Mouse (Mus musculus) gastrocnemius, adult 2 months (tissue): Measurements from ENCODE around the gene Hccs. TPM values are rescaled to one million over a fixed set of nuclear protein-coding genes. Genes with fewer than 3 reads are reported as not detected.

Experiments
- DNase-seq: peaks from one replicate; pipeline ENCODE4 v3.0.0; 2022
- H3K27ac ChIP-seq: fragments of 200-600 bp; 2 replicates; pipeline ENCODE4 v1.8.1; 2022; ENCODE audit warnings: mild to moderate bottlenecking
- H3K4me3 ChIP-seq: fragments of 200-600 bp; 2 replicates; pipeline ENCODE4 v1.8.1; 2022; ENCODE audit warnings: mild to moderate bottlenecking, moderate library complexity
- CTCF ChIP-seq: fragments of 200-600 bp; IDR thresholded peaks from 2 replicates; pipeline ENCODE4 v1.8.1; 2022; ENCODE audit warnings: antibody characterized with exemption, mild to moderate bottlenecking, moderate library complexity
- intact Hi-C: fragments of 180-260 bp; cut with DNase I; formaldehyde crosslinking; loops from one replicate; pipeline ENCODE4 v1.15.1; 2025
- total RNA-seq, 2 experiments: library from RNA; stranded (reverse); gene quantifications; 2 replicates each; pipeline ENCODE4 v1.2.3; 2021

Hccs gene
- total RNA-seq, 2 experiments from 2014 or later, result 21.7 to 44.6 TPM

GRCm38 (mm10) chrX:169299579-169299978 is 20.6 kb downstream of the Hccs start:
- no peak for DNase-seq
- Histone ChIP-seq H3K4me3 (no peak overlapping the region), H3K27ac (no peak overlapping the region)
- intact Hi-C loops, result no loop called here
- peak; percentile 51 for TF ChIP-seq CTCF

GRCm38 (mm10) chrX:169263433-169264172 is 56.6 kb downstream of the Hccs start:
- Histone ChIP-seq H3K27ac (no peak overlapping the region), H3K4me3 (no peak overlapping the region)
- no peak for TF ChIP-seq CTCF
- DNase-seq, result no peak
- intact Hi-C loops, result no loop called here

- intact Hi-C loops, result no loop called here
- Histone ChIP-seq H3K27ac (peak overlapping the region; percentile 46), H3K4me3 (no peak overlapping the region)
- no peak for DNase-seq
- TF ChIP-seq CTCF, result no peak
These were observed 58.0 kb downstream of the Hccs start for GRCm38 (mm10) chrX:169262212-169262611.

- no peak for TF ChIP-seq CTCF
- DNase-seq, result no peak
- intact Hi-C loops, result no loop called here
- Histone ChIP-seq H3K27ac (no peak overlapping the region), H3K4me3 (no peak overlapping the region)
These were observed 59.1 kb downstream of the Hccs start for GRCm38 (mm10) chrX:169261034-169261433.

- intact Hi-C loops, result no loop called here
- no peak overlapping the region for H3K4me3 ChIP-seq
- no peak for TF ChIP-seq CTCF
- no peak for DNase-seq
- no peak overlapping the region for H3K27ac ChIP-seq
These were observed 63.4 kb downstream of the Hccs start for GRCm38 (mm10) chrX:169256741-169257140.

- no peak for DNase-seq
- no peak overlapping the region for H3K27ac ChIP-seq
- no peak for TF ChIP-seq CTCF
- no peak overlapping the region for H3K4me3 ChIP-seq
- intact Hi-C loops, result no loop called here
These were observed 64.3 kb downstream of the Hccs start for GRCm38 (mm10) chrX:169255915-169256314.

- Histone ChIP-seq H3K4me3 (no peak overlapping the region), H3K27ac (no peak overlapping the region)
- intact Hi-C loops, result no loop called here
- DNase-seq, result no peak
- no peak for TF ChIP-seq CTCF
These were observed 97.7 kb downstream of the Hccs start for GRCm38 (mm10) chrX:169222357-169223062.

GRCm38 (mm10) chrX:169220064-169220463 is 100.1 kb downstream of the Hccs start:
- TF ChIP-seq CTCF, result no peak
- intact Hi-C loops, result no loop called here
- H3K27ac ChIP-seq, result no peak overlapping the region
- DNase-seq, result no peak
- no peak overlapping the region for H3K4me3 ChIP-seq

- intact Hi-C loops, result no loop called here
- no peak overlapping the region for H3K4me3 ChIP-seq
- H3K27ac ChIP-seq, result no peak overlapping the region
- DNase-seq, result no peak
- TF ChIP-seq CTCF, result no peak
These were observed 110.2 kb downstream of the Hccs start for GRCm38 (mm10) chrX:169210019-169210418.

Other genes with a start within 250 kb of the Hccs start
- gene Amelx, start 133.2 kb downstream of the Hccs start, total RNA-seq, result not detected